Mouse (Mus musculus): ENCODE data around the gene Nfia. TPM values are rescaled to one million over a fixed set of nuclear protein-coding genes. Genes with fewer than 3 reads are reported as not detected.

Gene Nfia
- 26.3 TPM for polyA plus RNA-seq (2014; fragmentation: Illumina TruSeq; extraction: RNeasy Lipid Tissue Mini Kit (QIAGEN cat#74804); ENCODE audit: low read depth, low replicate concordance)

DNA sequence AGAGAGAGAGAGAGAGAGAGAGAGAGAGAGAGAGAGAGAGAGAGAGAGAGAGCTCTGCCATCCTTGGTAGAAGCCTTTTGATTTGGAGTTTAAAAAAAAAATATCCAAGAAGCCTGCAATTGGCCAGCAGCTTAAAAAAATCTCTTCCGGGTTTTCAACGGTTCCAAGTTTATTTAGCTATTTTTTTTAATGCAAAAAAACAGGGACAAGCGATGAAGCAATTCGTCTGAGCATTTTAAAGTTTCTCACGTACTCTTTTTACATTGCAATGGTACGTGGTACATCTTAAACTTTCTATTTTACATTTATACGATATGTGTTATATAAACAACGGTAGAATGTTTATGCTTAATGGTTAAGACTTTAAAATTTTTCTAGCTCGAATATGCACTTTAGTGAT, at the start of gene Nfia:
Gene Nfia, plus strand, starts transcription at position 94 of the 400 bp plus-strand sequence.

GRCm38 (mm10) chr4:97777706-97778176, 5.2 kb downstream of the Nfia start, which contains the start of gene E130114P18Rik:
Gene E130114P18Rik, minus strand, starts transcription at chr4:97778078.

Other genes with a start within 250 kb of the Nfia start
- 0.91 TPM for gene E130114P18Rik, start 5.3 kb downstream of the Nfia start, polyA plus RNA-seq (2014; fragmentation: Illumina TruSeq; extraction: RNeasy Lipid Tissue Mini Kit (QIAGEN cat#74804); ENCODE audit: low read depth, low replicate concordance)

Data from sigmoid colon, adult 10 weeks (tissue).